Mouse (Mus musculus): ENCODE data around the gene Gnai3.

Gnai3 gene

GRCm38 (mm10) chr3:108164091-108164490 is 18.1 kb upstream of the Gnai3 start:
- no peak for DNase-seq (ENCODE audit: low read depth, low spot score)

- DNase-seq (ENCODE audit: low read depth, low spot score): no peak
These were observed 12.6 kb upstream of the Gnai3 start for GRCm38 (mm10) chr3:108158383-108159037.

GRCm38 (mm10) chr3:108154656-108155055 is 8.7 kb upstream of the Gnai3 start, which contains the start of gene Gpr61:
Gene Gpr61 (minus strand): TSS chr3:108154882.
- DNase-seq (ENCODE audit: low read depth, low spot score): no peak

- DNase-seq (ENCODE audit: low read depth, low spot score): no peak
These were observed 6.3 kb upstream of the Gnai3 start for GRCm38 (mm10) chr3:108152290-108152689.

- DNase-seq (ENCODE audit: low read depth, low spot score): peak; percentile 95
These were observed 1.7 kb upstream of the Gnai3 start for GRCm38 (mm10) chr3:108147386-108148235.

DNA sequence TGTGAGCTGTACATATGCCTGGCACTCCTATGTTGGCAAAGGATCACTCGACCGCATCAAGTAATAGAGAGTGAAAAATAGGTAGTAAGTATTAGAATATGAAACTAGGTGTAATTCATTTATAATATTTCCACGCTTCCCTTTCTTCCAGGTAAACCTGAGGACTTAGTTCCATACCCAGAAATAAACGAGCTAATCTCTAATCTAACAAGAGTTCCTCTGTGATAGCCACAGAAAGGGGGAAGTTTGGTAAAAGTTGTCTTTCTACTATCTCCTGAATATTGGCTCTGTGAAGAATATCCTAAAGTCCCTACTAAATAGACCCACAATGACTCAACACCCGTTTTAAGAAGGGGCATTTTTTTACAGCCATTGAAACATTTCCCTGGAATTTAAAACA is 725 bp upstream of the Gnai3 start:
- no peak for DNase-seq (ENCODE audit: low read depth, low spot score)

DNA sequence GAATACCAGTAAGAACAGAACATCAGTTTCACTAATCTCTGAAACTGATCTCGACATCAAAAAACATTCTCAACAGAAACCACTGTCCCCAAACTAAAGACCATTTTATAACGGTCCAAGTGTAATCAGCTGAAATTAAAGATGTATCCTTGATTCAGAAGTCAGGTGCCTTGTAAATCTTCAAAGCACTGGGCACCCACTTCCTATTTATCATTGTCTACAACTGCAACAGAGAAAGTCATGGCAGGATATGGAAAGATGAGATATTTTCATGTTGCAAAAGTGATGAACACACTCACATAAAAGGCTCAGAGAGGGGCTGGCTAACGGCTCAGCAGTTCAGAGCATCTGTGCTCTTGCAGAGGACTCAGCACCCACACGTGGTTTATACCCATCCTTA is 5.2 kb downstream of the Gnai3 start:
- peak; percentile 34 for DNase-seq (ENCODE audit: low read depth, low spot score)

DNA sequence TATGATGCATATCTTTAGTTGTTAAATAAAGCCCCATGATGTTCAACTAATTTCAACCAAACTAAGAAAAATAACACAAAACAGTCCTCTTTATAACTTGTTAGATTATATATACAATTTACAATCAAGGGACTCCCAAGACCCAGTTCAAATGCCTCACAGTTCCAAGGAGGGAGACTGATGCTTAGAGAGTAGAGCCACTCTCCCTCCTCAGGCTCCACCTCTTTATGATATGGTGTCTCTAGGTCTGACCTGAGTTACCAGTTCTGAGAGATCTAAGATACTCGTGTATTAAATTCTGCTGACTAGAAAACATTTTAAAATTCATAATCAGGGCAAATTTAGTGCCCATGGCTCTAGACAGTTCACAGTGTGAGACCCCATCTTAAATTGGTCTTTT is 6.8 kb downstream of the Gnai3 start:
- DNase-seq (ENCODE audit: low read depth, low spot score): no peak

DNA sequence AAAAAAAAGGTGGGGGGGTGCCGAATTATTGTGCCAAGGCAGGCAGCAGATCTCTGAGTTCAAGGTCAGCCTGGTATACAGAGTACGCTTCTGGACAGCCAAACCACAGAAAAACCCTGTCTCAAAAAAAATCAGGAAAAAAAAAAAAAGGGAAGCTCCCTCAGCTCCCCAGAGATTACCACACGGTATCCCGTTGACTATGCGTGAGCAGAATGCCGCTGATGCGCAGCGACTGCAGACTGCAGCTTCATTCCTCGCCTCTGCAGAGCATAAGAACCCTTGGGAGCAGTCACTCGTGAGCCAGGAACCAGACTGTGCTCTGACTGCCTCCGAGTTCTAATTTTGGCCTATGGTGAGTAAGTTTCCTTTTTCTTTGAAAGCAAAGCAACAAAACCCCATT is 11.2 kb downstream of the Gnai3 start:
- DNase-seq (ENCODE audit: low read depth, low spot score): no peak

GRCm38 (mm10) chr3:108132484-108132883 is 13.5 kb downstream of the Gnai3 start:
- DNase-seq (ENCODE audit: low read depth, low spot score): no peak

DNA sequence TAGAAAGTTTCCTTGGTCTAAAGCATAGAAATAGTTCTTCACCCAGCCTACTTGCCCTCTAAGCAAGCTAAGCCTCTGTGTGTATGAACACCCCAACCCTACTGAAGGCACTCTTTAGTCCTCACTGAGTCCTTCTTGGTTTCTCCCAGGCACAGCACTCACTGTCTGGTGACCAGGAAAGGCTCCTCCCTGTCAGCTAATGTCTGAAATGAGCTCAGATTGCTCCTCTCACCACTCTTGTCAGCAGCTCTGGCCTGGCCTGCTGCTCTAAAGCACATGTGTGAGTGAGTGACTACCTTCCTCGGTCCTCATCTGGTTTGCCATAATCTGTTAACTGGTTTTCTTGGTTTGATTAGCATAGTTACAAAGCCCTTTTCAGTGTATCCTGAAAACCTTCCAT is 14.1 kb downstream of the Gnai3 start:
- no peak for DNase-seq (ENCODE audit: low read depth, low spot score)

- DNase-seq (ENCODE audit: low read depth, low spot score): no peak
These were observed 14.7 kb downstream of the Gnai3 start for GRCm38 (mm10) chr3:108131216-108131615.

DNA sequence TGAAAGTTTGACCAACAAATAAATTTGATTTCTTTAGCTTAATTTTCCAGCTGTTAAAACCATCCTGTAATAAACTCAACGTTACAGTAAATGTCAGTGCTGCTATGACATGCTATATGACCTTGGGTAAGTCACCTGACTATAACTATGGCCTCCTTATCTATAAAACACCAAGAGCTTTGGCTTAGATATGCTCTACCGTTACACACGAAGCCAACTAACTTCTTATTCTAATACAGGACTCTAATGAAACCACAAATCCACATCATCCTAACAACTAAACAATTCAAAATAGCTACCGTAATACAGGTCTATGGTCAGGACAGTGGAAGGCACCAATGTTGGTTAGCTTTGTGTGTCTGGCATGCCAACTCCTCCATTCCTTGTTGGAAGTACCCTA is 16.1 kb downstream of the Gnai3 start:
- no peak for DNase-seq (ENCODE audit: low read depth, low spot score)

DNA sequence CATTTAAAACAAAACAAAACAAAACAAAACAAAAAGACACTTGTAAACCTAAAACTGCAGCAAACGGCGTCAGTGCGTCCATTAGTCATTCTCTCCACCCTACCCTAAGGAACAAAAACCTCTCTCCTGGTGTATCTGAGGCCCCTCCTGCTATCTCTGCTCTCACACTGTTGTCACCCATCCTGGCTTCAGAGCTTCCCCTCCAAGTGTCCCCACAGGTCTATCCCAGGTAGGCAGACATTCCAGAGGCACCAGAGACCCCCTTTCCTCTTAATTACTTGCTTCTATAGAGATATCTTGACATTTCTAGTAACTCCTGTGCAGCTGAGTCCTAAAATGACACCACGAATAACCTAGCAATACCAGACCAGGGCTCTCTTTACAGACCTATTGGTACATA is 16.6 kb downstream of the Gnai3 start:
- no peak for DNase-seq (ENCODE audit: low read depth, low spot score)

GRCm38 (mm10) chr3:108128520-108128919 is 17.4 kb downstream of the Gnai3 start:
- DNase-seq (ENCODE audit: low read depth, low spot score): no peak

GRCm38 (mm10) chr3:108126327-108126726 is 19.6 kb downstream of the Gnai3 start:
- no peak for DNase-seq (ENCODE audit: low read depth, low spot score)

GRCm38 (mm10) chr3:108124131-108124530 is 21.8 kb downstream of the Gnai3 start:
- DNase-seq (ENCODE audit: low read depth, low spot score): peak; percentile 39

DNA sequence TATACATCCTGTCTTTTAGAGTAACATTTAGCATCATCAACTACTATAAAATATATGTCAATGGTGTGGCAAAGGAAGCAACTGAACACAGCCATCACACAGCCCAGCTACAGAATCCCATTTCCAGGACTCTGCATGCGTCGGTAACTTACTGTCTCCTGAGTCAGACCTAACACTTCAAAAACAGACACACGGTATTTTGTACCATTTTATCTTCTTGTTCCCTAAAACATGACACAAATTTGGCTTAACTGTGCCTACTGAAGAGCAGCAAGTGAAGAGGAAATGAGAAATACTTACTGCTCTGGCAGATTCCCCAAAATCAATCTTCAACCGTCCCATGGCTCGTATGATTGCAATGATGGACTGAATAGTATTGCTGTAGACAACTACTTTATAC is 22.7 kb downstream of the Gnai3 start:
- no peak for DNase-seq (ENCODE audit: low read depth, low spot score)

DNA sequence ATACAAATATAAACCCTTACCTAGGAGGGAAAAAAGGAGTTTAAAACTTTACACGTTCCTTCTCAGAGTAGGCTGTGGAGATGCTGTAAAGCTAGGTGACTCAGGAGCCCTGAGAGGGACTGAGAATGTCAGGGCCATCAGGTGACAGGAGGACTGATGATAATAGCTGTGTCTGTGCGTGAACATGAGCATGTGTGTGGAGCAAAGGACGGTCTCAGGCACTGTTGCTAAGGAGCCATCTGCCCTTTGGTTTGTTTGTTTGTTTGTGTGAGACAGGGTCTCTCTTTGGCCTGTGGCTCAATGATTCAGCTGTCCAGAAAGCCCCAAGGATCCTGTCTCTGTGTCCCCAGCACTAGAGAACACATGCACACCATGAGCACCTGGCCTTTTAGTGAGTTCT is 24.8 kb downstream of the Gnai3 start:
- DNase-seq (ENCODE audit: low read depth, low spot score): no peak

DNA sequence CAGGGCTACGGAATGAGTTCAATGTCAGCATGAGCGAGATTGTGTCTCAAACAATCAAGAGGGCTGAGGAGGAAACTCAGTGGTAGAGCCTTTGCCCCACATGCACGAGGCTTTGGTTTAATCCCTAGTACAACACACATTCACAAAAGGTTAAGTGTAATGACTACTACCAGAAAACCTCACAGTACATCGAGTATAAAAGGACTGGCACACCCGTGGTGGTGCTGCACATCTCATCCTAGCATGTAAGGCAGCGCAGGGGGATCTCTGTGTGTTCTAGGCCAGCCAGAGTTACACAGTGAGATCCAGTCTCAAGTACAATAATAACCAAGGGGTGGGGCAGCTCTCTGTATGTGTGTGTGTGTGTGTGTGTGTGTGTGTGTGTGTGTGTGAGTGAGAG is 28.5 kb downstream of the Gnai3 start:
- DNase-seq (ENCODE audit: low read depth, low spot score): no peak

DNA sequence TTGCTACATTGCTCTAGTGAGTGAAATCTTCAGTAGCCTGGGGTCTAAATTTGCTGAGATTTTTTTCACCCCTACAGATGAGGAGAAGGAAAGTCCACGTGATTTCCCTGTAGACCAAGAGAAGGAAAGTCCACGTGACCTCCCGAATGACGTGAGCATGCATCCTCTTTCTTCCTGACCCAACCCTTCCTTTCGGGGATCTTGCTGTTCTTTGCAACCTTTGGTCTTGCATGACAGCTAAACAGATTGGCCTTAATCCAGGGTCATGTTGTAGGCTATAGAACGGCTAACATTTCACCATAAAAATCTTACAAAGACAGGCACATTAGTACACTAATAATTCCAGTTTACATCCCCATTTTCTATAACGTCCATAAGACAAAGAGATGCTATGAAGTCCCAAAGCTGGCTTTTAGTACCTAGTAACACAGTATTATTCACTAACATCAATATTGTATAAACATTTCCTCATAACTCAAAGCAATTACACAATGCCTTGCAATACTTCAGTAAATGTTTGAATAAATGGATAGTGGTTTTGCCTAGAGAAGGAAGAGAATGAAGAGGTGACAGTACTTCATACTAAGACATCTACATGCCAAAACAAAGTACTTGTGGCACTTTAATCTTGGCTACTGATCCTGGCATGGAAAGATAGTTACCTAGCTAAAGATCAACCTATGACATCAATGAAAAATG is 32.2 kb downstream of the Gnai3 start:
- DNase-seq (ENCODE audit: low read depth, low spot score): no peak

DNA sequence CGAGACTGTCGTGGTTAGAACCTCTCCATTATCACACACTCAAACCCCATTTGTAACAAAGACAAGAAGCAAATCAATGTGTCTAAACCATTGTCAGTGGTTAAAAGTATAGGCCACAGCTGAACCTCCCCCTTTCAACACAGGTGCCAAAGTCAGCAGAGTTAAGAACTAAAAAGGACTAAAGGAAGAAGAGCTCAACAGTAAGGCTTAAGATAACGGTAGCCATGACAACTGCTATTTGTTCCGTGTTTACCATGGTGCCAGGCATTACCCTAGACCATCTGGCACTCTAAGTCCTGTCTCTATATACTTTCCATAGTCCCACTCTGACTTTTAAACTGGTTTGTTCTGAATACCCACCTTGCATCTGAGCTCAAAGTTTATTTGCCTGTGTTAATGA is 33.3 kb downstream of the Gnai3 start:
- no peak for DNase-seq (ENCODE audit: low read depth, low spot score)

DNA sequence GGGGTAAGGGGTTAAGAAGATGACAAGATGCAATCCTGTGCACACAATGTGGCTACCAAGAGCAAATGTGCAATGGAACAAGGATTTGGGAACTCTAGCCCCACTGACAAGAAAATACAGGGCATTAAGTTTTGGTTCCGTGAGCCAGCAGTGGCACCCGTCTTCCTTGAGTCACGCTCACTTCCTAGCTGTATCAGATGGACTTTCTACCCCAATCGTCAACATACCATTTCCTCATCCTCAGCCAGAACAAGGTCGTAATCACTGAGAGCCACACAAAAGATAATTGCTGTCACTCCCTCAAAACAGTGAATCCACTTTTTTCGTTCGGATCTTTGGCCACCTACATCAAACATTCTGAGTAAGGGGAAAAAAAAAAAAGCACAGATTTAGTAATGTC is 33.7 kb downstream of the Gnai3 start:
- no peak for DNase-seq (ENCODE audit: low read depth, low spot score)
